Mouse (Mus musculus) small intestine, adult 2 months (tissue): ENCODE data around the gene Vmn2r28. TPM values are rescaled to one million over a fixed set of nuclear protein-coding genes. Genes with fewer than 3 reads are reported as not detected.
"Not testable (repeated sequence)": the region's sequence is repeated elsewhere in the genome, so short reads cannot be mapped to it uniquely, and the experiment has no call there.

ENCODE experiments used
- H3K27ac ChIP-seq: fragments of 200-500 bp; 2 replicates; pipeline ENCODE4 v1.5.1; 2012; ENCODE audit warnings: low read depth, low read length, control low read depth, inconsistent platforms; ENCODE audit not compliant: insufficient read depth
- H3K27me3 ChIP-seq: fragments of 200-500 bp; 2 replicates; pipeline ENCODE4 v1.6.1; 2012; ENCODE audit warnings: mild to moderate bottlenecking, moderate library complexity, low read length, inconsistent platforms; ENCODE audit not compliant: control insufficient read depth, insufficient read depth
- H3K36me3 ChIP-seq: fragments of 200-500 bp; 2 replicates; pipeline ENCODE4 v1.6.1; 2012; ENCODE audit warnings: mild to moderate bottlenecking, low read length, control low read depth, inconsistent platforms; ENCODE audit not compliant: control insufficient read depth, insufficient read depth
- H3K4me1 ChIP-seq: fragments of 200-500 bp; 2 replicates; pipeline ENCODE4 v1.6.1; 2012; ENCODE audit warnings: low read length, inconsistent platforms, mixed read lengths; ENCODE audit not compliant: control insufficient read depth, insufficient read depth, insufficient read length
- H3K4me3 ChIP-seq: fragments of 200-500 bp; 2 replicates; pipeline ENCODE4 v1.5.1; 2012; ENCODE audit warnings: low read depth, mild to moderate bottlenecking, control low read depth, inconsistent platforms, low read length, moderate library complexity
- CTCF ChIP-seq: fragments of 200-500 bp; IDR thresholded peaks from 2 replicates; pipeline ENCODE4 v1.5.1; 2012; ENCODE audit warnings: low read depth, mild to moderate bottlenecking, control low read depth, inconsistent platforms, low read length, moderate library complexity, mixed read lengths; ENCODE audit not compliant: insufficient replicate concordance, insufficient read length; ENCODE audit errors: extremely low read depth
- POLR2A ChIP-seq: fragments of 200-500 bp; IDR thresholded peaks from 2 replicates; pipeline ENCODE4 v1.6.1; 2012; ENCODE audit warnings: low read depth, mild to moderate bottlenecking, control low read depth, inconsistent platforms, low read length, moderate library complexity
- WGBS: fragments of 180-500 bp; shearing (Covaris S2); methylation state at CpG from one replicate; pipeline ENCODE4 v1.1.7; 2018; 5-methylcytosine and 5-hydroxymethylcytosine counted together
- polyA plus RNA-seq: library from polyadenylated mRNA; depleted of rRNA; stranded (reverse); fragments of >200 nt; gene quantifications from 2 replicates; pipeline ENCODE4 v1.2.3, GENCODE M21; 2012; rRNA removed

Vmn2r28 gene
- polyA plus RNA-seq: not detected in 2 replicates

GRCm38 (mm10) chr7:5493856-5494255, at the start of gene Vmn2r28:
Gene Vmn2r28 (minus strand): TSS chr7:5493956.
- H3K27me3 ChIP-seq, H3K4me3 ChIP-seq, H3K4me1 ChIP-seq, H3K27ac ChIP-seq, H3K36me3 ChIP-seq: not testable (repeated sequence)

GRCm38 (mm10) chr7:5540770-5541436, 47.1 kb upstream of the Vmn2r28 start:
- WGBS: 40% methylated on average over 3 of the region's 3 CpGs
- not testable (repeated sequence) for H3K4me1 ChIP-seq, H3K4me3 ChIP-seq, H3K36me3 ChIP-seq, H3K27me3 ChIP-seq, H3K27ac ChIP-seq

- H3K4me1 ChIP-seq: no peaks in the 10 kb centered on the region
- H3K27me3 ChIP-seq: no peaks in the 10 kb centered on the region
- no peak within 1 kb of the TSS for H3K4me3 ChIP-seq
- H3K27ac ChIP-seq: no peak within 1 kb of the TSS
- no peaks in the 10 kb centered on the region for H3K36me3 ChIP-seq
- TF ChIP-seq POLR2A: no peak
- TF ChIP-seq CTCF: no peak
Observed at GRCm38 (mm10) chr7:5456674-5457073, 37.1 kb downstream of the Vmn2r28 start, which contains the start of gene Vmn1r59. Gene Vmn1r59 (minus strand): TSS chr7:5456774.

GRCm38 (mm10) chr7:5454011-5454410, 39.7 kb downstream of the Vmn2r28 start:
- H3K36me3 ChIP-seq, H3K4me3 ChIP-seq: not testable (repeated sequence)
- 59% methylated on average over 3 of the region's 3 CpGs for WGBS

GRCm38 (mm10) chr7:5448627-5449026, 45.1 kb downstream of the Vmn2r28 start:
- H3K27ac ChIP-seq: no peak overlapping the region
- H3K4me1 ChIP-seq: no peaks in the 10 kb centered on the region
- H3K36me3 ChIP-seq: no peaks in the 10 kb centered on the region
- H3K4me3 ChIP-seq: no peak overlapping the region
- H3K27me3 ChIP-seq: no peaks in the 10 kb centered on the region
- no peak for TF ChIP-seq CTCF
- TF ChIP-seq POLR2A: no peak

More at GRCm38 (mm10) chr7:5454011-5454410, 39.7 kb downstream of the Vmn2r28 start:
- not testable (repeated sequence) for H3K27ac ChIP-seq, H3K4me1 ChIP-seq, H3K27me3 ChIP-seq

Other genes with a start within 250 kb of the Vmn2r28 start
- gene Gm5065, start 143.4 kb downstream of the Vmn2r28 start, polyA plus RNA-seq: not detected in 2 replicates
- gene Nlrp2, start 142.9 kb downstream of the Vmn2r28 start, polyA plus RNA-seq: not detected in 2 replicates
- not detected in 2 replicates for gene Vmn1r58, start 80.6 kb downstream of the Vmn2r28 start, polyA plus RNA-seq
- not detected in 2 replicates for gene Vmn1r59, start 37.2 kb downstream of the Vmn2r28 start, polyA plus RNA-seq
- gene Vmn1r60, start 53.4 kb upstream of the Vmn2r28 start, polyA plus RNA-seq: not detected in 2 replicates
- not detected in 2 replicates for gene Vmn1r61, start 119.3 kb upstream of the Vmn2r28 start, polyA plus RNA-seq
- not detected in 2 replicates for gene Vmn1r62, start 179.7 kb upstream of the Vmn2r28 start, polyA plus RNA-seq